Mouse (Mus musculus): ENCODE measurements around the gene Cntnap5a. TPM values are rescaled to one million over a fixed set of nuclear protein-coding genes. Genes with fewer than 3 reads are reported as not detected.
A peak's percentile ranks its signal among the peaks of the same experiment; 100 is the strongest.

The Cntnap5a gene
- total and polyA plus RNA-seq, 2 experiments from 2014 or later, result 2.8 to 17.2 TPM

GRCm38 (mm10) chr1:115932045-115932444 is 247.5 kb downstream of the Cntnap5a start:
- H3K4me1 ChIP-seq (ENCODE audit: insufficient read depth, low read length), result no peaks in the 10 kb centered on the region
- H3K4me2 ChIP-seq (ENCODE audit: low read depth, low read length), result no peak overlapping the region
- no peak for ATAC-seq
- no peaks in the 10 kb centered on the region for H3K36me3 ChIP-seq (ENCODE audit: insufficient read depth, low read length)
- no peaks in the 10 kb centered on the region for H3K9me3 ChIP-seq (ENCODE audit: low read length)
- peak; percentile 47 for DNase-seq (ENCODE audit: low spot score)
- H3K4me3 ChIP-seq (ENCODE audit: low read length), result no peak overlapping the region
- TF ChIP-seq CTCF (IDR thresholded peaks at IDR 0.05; ENCODE audit: low read depth), result no peak
- H3K9ac ChIP-seq (replicated peaks; ENCODE audit: low read length), result no peak overlapping the region
- no peaks in the 10 kb centered on the region for H3K27me3 ChIP-seq (ENCODE audit: insufficient read depth, low read length)
- H3K27ac ChIP-seq, result no peak overlapping the region
- 31% methylated on average over 1 of the region's 1 CpGs for WGBS

- WGBS, result 79% methylated on average over 3 of the region's 3 CpGs
- Histone ChIP-seq H3K4me3 (ENCODE audit: low read length) (no peak overlapping the region), H3K27ac (no peak overlapping the region), H3K9ac (replicated peaks; ENCODE audit: low read length) (no peak overlapping the region), H3K36me3 (ENCODE audit: insufficient read depth, low read length) (no peaks in the 10 kb centered on the region), H3K27me3 (ENCODE audit: insufficient read depth, low read length) (no peaks in the 10 kb centered on the region), H3K4me2 (ENCODE audit: low read depth, low read length) (no peak overlapping the region), H3K9me3 (ENCODE audit: low read length) (no peaks in the 10 kb centered on the region), H3K4me1 (ENCODE audit: insufficient read depth, low read length) (no peaks in the 10 kb centered on the region)
- no peak for TF ChIP-seq CTCF (IDR thresholded peaks at IDR 0.05; ENCODE audit: low read depth)
- DNase-seq (ENCODE audit: low spot score) (no peak), ATAC-seq (no peak)
Measured at GRCm38 (mm10) chr1:115945892-115946291, 261.3 kb downstream of the Cntnap5a start.

GRCm38 (mm10) chr1:115956528-115956927 is 272.0 kb downstream of the Cntnap5a start:
- DNase-seq (ENCODE audit: low spot score), result no peak
- Histone ChIP-seq H3K36me3 (ENCODE audit: insufficient read depth, low read length) (no peaks in the 10 kb centered on the region), H3K9ac (replicated peaks; ENCODE audit: low read length) (no peak overlapping the region), H3K4me3 (ENCODE audit: low read length) (no peak overlapping the region), H3K27me3 (ENCODE audit: insufficient read depth, low read length) (no peaks in the 10 kb centered on the region), H3K9me3 (ENCODE audit: low read length) (no peaks in the 10 kb centered on the region), H3K4me1 (ENCODE audit: insufficient read depth, low read length) (no peaks in the 10 kb centered on the region), H3K4me2 (ENCODE audit: low read depth, low read length) (no peak overlapping the region), H3K27ac (no peak overlapping the region)
- TF ChIP-seq CTCF (IDR thresholded peaks at IDR 0.05; ENCODE audit: low read depth), result no peak
- no peak for ATAC-seq
- WGBS, result 95% methylated on average over 2 of the region's 2 CpGs

DNA sequence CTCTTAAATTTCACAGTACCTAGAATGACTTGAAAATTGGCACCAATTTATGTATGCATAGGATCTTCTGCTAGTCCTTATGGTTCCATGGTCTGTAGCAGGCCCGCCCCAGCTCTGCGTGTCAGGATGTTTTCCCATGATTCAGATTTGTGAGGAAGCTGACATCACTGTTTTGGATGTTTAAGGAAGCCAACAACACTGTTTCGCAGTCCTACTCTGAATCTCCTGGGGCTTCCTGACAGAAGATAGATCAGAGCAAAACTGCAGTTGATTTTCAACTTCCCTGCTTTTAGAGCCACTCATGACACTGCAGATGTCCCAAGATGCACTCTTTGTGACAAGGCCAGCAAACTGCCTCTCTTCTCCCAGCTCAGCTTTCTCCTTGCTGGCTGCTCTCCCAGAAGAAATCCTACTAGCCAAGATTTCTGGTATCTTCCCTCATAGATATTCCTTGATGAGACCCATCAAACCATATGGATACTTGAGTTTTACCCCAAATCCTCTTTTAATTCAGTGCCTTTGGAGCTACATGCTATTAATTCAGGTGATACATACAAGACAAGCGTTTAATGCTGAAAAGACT is 280.5 kb downstream of the Cntnap5a start:
- Histone ChIP-seq H3K4me3 (ENCODE audit: low read length) (no peak overlapping the region), H3K36me3 (ENCODE audit: insufficient read depth, low read length) (no peaks in the 10 kb centered on the region), H3K9me3 (ENCODE audit: low read length) (no peaks in the 10 kb centered on the region), H3K4me2 (ENCODE audit: low read depth, low read length) (no peak overlapping the region), H3K27me3 (ENCODE audit: insufficient read depth, low read length) (no peaks in the 10 kb centered on the region), H3K9ac (replicated peaks; ENCODE audit: low read length) (no peak overlapping the region), H3K4me1 (ENCODE audit: insufficient read depth, low read length) (no peaks in the 10 kb centered on the region), H3K27ac (no peak overlapping the region)
- DNase-seq (ENCODE audit: low spot score) (no peak), ATAC-seq (no peak)
- 79% methylated on average over 4 of the region's 4 CpGs for WGBS
- no peak for TF ChIP-seq CTCF (IDR thresholded peaks at IDR 0.05; ENCODE audit: low read depth)

GRCm38 (mm10) chr1:115990204-115990603 is 305.6 kb downstream of the Cntnap5a start:
- 78% methylated on average over 1 of the region's 1 CpGs for WGBS
- H3K4me3 ChIP-seq (ENCODE audit: low read length), result no peak overlapping the region
- no peaks in the 10 kb centered on the region for H3K9me3 ChIP-seq (ENCODE audit: low read length)
- ATAC-seq, result no peak
- no peaks in the 10 kb centered on the region for H3K36me3 ChIP-seq (ENCODE audit: insufficient read depth, low read length)
- H3K4me1 ChIP-seq (ENCODE audit: insufficient read depth, low read length), result no peaks in the 10 kb centered on the region
- no peaks in the 10 kb centered on the region for H3K27me3 ChIP-seq (ENCODE audit: insufficient read depth, low read length)
- H3K4me2 ChIP-seq (ENCODE audit: low read depth, low read length), result no peak overlapping the region
- no peak overlapping the region for H3K9ac ChIP-seq (replicated peaks; ENCODE audit: low read length)
- no peak for TF ChIP-seq CTCF (IDR thresholded peaks at IDR 0.05; ENCODE audit: low read depth)
- no peak for DNase-seq (ENCODE audit: low spot score)
- no peak overlapping the region for H3K27ac ChIP-seq

DNA sequence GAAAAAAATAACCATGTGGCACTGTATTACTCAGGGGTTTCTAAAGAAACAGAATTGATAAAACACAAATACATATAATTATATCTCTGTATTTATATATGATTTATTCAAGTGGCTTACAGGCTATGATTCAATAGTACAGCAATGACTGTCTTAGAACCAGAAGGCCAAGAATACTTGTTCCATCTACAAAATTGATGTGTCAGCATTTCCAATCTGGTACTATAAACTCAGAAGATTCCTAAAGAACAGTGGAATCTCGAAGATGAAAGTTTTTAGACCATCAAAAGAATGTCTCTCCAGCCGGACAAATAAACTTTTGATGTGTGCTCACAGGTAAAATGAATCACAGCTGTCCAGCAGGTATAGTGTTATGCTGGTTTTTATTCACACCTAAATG is 331.2 kb downstream of the Cntnap5a start:
- Histone ChIP-seq H3K9me3 (ENCODE audit: low read length) (no peaks in the 10 kb centered on the region), H3K4me1 (ENCODE audit: insufficient read depth, low read length) (no peaks in the 10 kb centered on the region), H3K9ac (replicated peaks; ENCODE audit: low read length) (no peak overlapping the region), H3K36me3 (ENCODE audit: insufficient read depth, low read length) (no peaks in the 10 kb centered on the region), H3K4me2 (ENCODE audit: low read depth, low read length) (no peak overlapping the region), H3K4me3 (ENCODE audit: low read length) (no peak overlapping the region), H3K27me3 (ENCODE audit: insufficient read depth, low read length) (no peaks in the 10 kb centered on the region), H3K27ac (no peak overlapping the region)
- DNase-seq (ENCODE audit: low spot score), result no peak
- no peak for ATAC-seq
- WGBS, result 86% methylated on average over 2 of the region's 2 CpGs
- TF ChIP-seq CTCF (IDR thresholded peaks at IDR 0.05; ENCODE audit: low read depth), result no peak

DNA sequence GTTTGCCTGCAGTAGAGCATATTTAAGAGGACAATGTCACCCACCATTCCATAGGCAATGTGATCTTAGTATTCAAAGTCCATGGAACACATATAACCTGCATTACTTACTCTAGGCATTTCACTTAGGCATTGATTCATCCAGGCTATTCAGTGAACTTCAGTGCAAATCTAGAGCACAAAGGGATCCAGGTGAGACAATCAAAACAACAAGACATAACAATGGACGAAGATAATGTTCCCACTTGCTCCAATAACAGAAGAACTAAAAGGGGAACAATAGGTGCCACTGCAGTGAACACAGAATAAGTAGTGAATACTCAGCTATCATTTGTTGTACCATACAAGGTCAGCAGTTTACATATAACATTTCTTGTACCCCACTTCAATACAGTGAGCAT is 345.1 kb downstream of the Cntnap5a start:
- TF ChIP-seq CTCF (IDR thresholded peaks at IDR 0.05; ENCODE audit: low read depth), result no peak

More for the DNA sequence above, 345.1 kb downstream of the Cntnap5a start:
- Histone ChIP-seq H3K9me3 (ENCODE audit: low read length) (no peaks in the 10 kb centered on the region), H3K4me2 (ENCODE audit: low read depth, low read length) (no peak overlapping the region), H3K4me3 (ENCODE audit: low read length) (no peak overlapping the region), H3K9ac (replicated peaks; ENCODE audit: low read length) (no peak overlapping the region), H3K4me1 (ENCODE audit: insufficient read depth, low read length) (no peaks in the 10 kb centered on the region), H3K27ac (no peak overlapping the region), H3K27me3 (ENCODE audit: insufficient read depth, low read length) (no peaks in the 10 kb centered on the region), H3K36me3 (ENCODE audit: insufficient read depth, low read length) (no peaks in the 10 kb centered on the region)
- 89% methylated on average over 1 of the region's 1 CpGs for WGBS
- DNase-seq (ENCODE audit: low spot score) (no peak), ATAC-seq (no peak)
